Mouse (Mus musculus) G1E (cell line): ENCODE results near the gene Fam25c. TPM values are rescaled to one million over a fixed set of nuclear protein-coding genes. Genes with fewer than 3 reads are reported as not detected.

ENCODE experiments used
- ATAC-seq: 2 replicates; pipeline ENCODE4 v1.8.0; 2016; ENCODE audit warnings: mild to moderate bottlenecking; ENCODE audit not compliant: insufficient number of reproducible peaks, poor library complexity, low FRiP score, severe bottlenecking; ENCODE audit errors: extremely low read depth
- DNase-seq: peaks from one replicate; pipeline ENCODE4 v3.0.0; 2012; ENCODE audit warnings: low spot score
- H3K27me3 ChIP-seq: 2 replicates; pipeline ENCODE4 v1.6.1; 2012; ENCODE audit warnings: mild to moderate bottlenecking, low read length, inconsistent platforms; ENCODE audit not compliant: insufficient read depth
- H3K36me3 ChIP-seq: replicated peaks from 2 replicates; pipeline ENCODE3; 2012; ENCODE audit warnings: mild to moderate bottlenecking, inconsistent platforms
- H3K4me1 ChIP-seq: 2 replicates; pipeline ENCODE4 v1.6.1; 2012; ENCODE audit warnings: low read depth, low read length, inconsistent platforms, mixed read lengths; ENCODE audit not compliant: insufficient read depth
- H3K4me3 ChIP-seq: 2 replicates; pipeline ENCODE4 v1.5.1; 2012; ENCODE audit warnings: low read depth, mild to moderate bottlenecking, inconsistent platforms, low read length, moderate library complexity, mixed read lengths
- H3K9me3 ChIP-seq: replicated peaks from 2 replicates; pipeline ENCODE4 v1.6.1; 2012; ENCODE audit warnings: inconsistent platforms
- CTCF ChIP-seq: IDR thresholded peaks from 2 replicates; pipeline ENCODE4 v1.5.1; 2012; ENCODE audit warnings: low read depth, low read length, inconsistent platforms, mixed read lengths
- GATA1 ChIP-seq: IDR thresholded peaks from 2 replicates; pipeline ENCODE4 v1.6.1; 2012; ENCODE audit warnings: borderline replicate concordance, low read length, inconsistent platforms, mixed read lengths
- GATA2 ChIP-seq: IDR thresholded peaks from 2 replicates; pipeline ENCODE4 v1.6.1; 2012; ENCODE audit warnings: low read depth, low read length, inconsistent platforms, borderline replicate concordance
- POLR2AphosphoS5 ChIP-seq: IDR thresholded peaks from 2 replicates; pipeline ENCODE4 v1.6.1; 2012; ENCODE audit warnings: low read depth, low read length, inconsistent platforms; ENCODE audit not compliant: insufficient replicate concordance
- TAL1 ChIP-seq: conservative IDR thresholded peaks from 2 replicates; pipeline ENCODE4 v1.6.1; 2012; ENCODE audit warnings: low read depth, low read length, inconsistent platforms, mixed read lengths
- polyA plus RNA-seq: library from polyadenylated mRNA; stranded (reverse); fragments of >175 nt; gene quantifications from 2 replicates; pipeline ENCODE4 v1.2.3, GENCODE M21; 2012
- total RNA-seq, 2 experiments: library from RNA; stranded (forward) in 1 of 2; stranded (reverse) in 1 of 2; fragments of 200-1000 nt in 1 of 2; fragments of >200 nt in 1 of 2; fragmentation: Nextera tagmentation in 1 of 2; gene quantifications; 2 replicates each; pipeline ENCODE4 v1.2.3; 2014 to 2017

Gene Fam25c
- total and polyA plus RNA-seq, 3 experiments: not detected

DNA sequence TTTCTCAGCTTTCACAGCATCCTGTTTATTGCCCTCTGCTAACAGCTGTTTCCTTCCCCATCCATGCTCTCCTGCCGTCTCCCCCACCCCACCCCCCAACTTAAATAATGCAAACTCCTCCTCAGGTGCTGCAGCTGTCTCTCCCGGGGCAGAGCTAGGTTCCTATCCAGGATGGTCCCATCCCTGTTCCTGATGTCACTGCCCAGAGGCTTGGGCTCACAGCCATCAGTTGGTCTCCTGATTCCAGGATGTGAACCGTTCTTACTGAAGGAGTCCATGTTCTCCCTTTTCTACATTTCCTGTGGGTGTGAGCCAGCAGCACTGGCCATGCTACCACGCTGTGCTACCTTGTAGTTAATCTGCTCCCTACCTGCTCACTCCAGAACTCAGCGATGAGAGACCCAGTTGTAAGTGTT lies 52.0 kb downstream of the Fam25c start:
- TF ChIP-seq GATA2 (no peak), POLR2AphosphoS5 (no peak), CTCF (no peak), GATA1 (no peak), TAL1 (no peak)
- DNase-seq (no peak), ATAC-seq (no peak)
- Histone ChIP-seq H3K9me3 (no peaks in the 10 kb centered on the region), H3K36me3 (peaks cover 48% of the 10 kb centered on the region), H3K4me3 (no peak overlapping the region), H3K4me1 (0 out of 2 replicates have a peak, but pooled peaks cover 2% of the 10 kb centered on the region), H3K27me3 (no peaks in the 10 kb centered on the region)

DNA sequence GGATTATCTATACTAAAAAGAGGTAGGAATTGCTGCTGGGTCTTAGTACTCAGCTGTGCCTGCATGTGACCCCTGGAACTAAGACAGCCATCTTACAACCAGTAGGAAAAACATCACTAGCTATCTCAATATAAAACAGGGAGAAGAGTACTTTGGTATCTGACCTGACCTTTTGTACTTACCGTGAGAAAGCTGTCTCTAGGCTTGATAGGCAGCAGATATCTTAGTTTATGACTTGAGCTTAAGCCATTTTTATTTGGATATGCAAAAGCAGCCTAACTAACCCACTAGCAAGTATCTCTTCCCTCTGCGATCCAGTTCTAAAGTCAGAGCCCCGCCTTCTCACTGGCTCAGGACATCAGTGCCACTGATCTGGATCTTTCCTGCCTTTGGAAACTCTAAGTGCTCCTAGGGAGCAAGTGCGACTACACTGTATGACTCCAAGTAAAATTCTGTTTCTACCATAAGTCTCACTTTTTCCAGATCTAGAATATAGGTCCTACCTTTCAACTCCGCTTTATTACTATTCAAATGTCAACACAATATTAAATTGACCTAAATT lies 52.5 kb downstream of the Fam25c start:
- Histone ChIP-seq H3K27me3 (no peaks in the 10 kb centered on the region), H3K36me3 (peaks cover 46% of the 10 kb centered on the region), H3K4me3 (no peak overlapping the region), H3K9me3 (no peaks in the 10 kb centered on the region), H3K4me1 (peaks cover 2% of the 10 kb centered on the region; the same call in 1 of the 2 replicates)
- ATAC-seq (no peak), DNase-seq (no peak)
- TF ChIP-seq POLR2AphosphoS5 (no peak), TAL1 (no peak), GATA1 (no peak), CTCF (no peak), GATA2 (no peak)

Other genes with a start within 250 kb of the Fam25c start
- not detected in 2 replicates for gene Npy4r, start 202.9 kb downstream of the Fam25c start, total RNA-seq (2014; fragmentation: Nextera tagmentation)
- 0.06 and 0.11 TPM in 2 replicates for gene Npy4r, start 202.9 kb downstream of the Fam25c start, total RNA-seq (2017)
- not detected in 2 replicates for gene Npy4r, start 202.9 kb downstream of the Fam25c start, polyA plus RNA-seq
- not detected in 2 replicates for gene Gprin2, start 153.8 kb downstream of the Fam25c start, total RNA-seq (2014; fragmentation: Nextera tagmentation)
- under 0.01 and 0.05 TPM in 2 replicates for gene Gprin2, start 153.8 kb downstream of the Fam25c start, total RNA-seq (2017)
- gene Gprin2, start 153.8 kb downstream of the Fam25c start, polyA plus RNA-seq: not detected in 2 replicates
- not detected in 2 replicates for gene Syt15, start 135.8 kb downstream of the Fam25c start, total RNA-seq (2014; fragmentation: Nextera tagmentation)
- gene Syt15, start 135.8 kb downstream of the Fam25c start, total RNA-seq (2017): 0.11 TPM in 1 of 2 replicates, not detected in the other
- gene Syt15, start 135.8 kb downstream of the Fam25c start, polyA plus RNA-seq: not detected in 2 replicates
- 21.1 and 24.2 TPM in 2 replicates for gene Shld2, start 44.9 kb downstream of the Fam25c start, total RNA-seq (2014; fragmentation: Nextera tagmentation)
- gene Shld2, start 44.9 kb downstream of the Fam25c start, total RNA-seq (2017): 14.6 and 14.8 TPM in 2 replicates
- 6.2 and 7.9 TPM in 2 replicates for gene Shld2, start 44.9 kb downstream of the Fam25c start, polyA plus RNA-seq
- 92.0 and 118 TPM in 2 replicates for gene Glud1, start 44.7 kb downstream of the Fam25c start, total RNA-seq (2014; fragmentation: Nextera tagmentation)
- gene Glud1, start 44.7 kb downstream of the Fam25c start, total RNA-seq (2017): 83.9 and 109 TPM in 2 replicates
- gene Glud1, start 44.7 kb downstream of the Fam25c start, polyA plus RNA-seq: 45.9 and 61.4 TPM in 2 replicates
- not detected in 2 replicates for gene Sncg, start 19.4 kb upstream of the Fam25c start, total RNA-seq (2014; fragmentation: Nextera tagmentation)
- 0.23 and 0.27 TPM in 2 replicates for gene Sncg, start 19.4 kb upstream of the Fam25c start, total RNA-seq (2017)
- gene Sncg, start 19.4 kb upstream of the Fam25c start, polyA plus RNA-seq: not detected in 2 replicates
- not detected in 2 replicates for gene Mmrn2, start 20.0 kb upstream of the Fam25c start, total RNA-seq (2014; fragmentation: Nextera tagmentation)
- 0.11 and 0.12 TPM in 2 replicates for gene Mmrn2, start 20.0 kb upstream of the Fam25c start, total RNA-seq (2017)
- 0.01 TPM in 2 replicates for gene Mmrn2, start 20.0 kb upstream of the Fam25c start, polyA plus RNA-seq
- gene Bmpr1a, start 147.9 kb upstream of the Fam25c start, total RNA-seq (2014; fragmentation: Nextera tagmentation): not detected in 2 replicates
- 0.06 and 0.11 TPM in 2 replicates for gene Bmpr1a, start 147.9 kb upstream of the Fam25c start, total RNA-seq (2017)
- not detected in 2 replicates for gene Bmpr1a, start 147.9 kb upstream of the Fam25c start, polyA plus RNA-seq
- not detected in 2 replicates for gene 9230112D13Rik, start 167.4 kb upstream of the Fam25c start, total RNA-seq (2014; fragmentation: Nextera tagmentation)
- gene 9230112D13Rik, start 167.4 kb upstream of the Fam25c start, total RNA-seq (2017): not detected in 2 replicates
- gene 9230112D13Rik, start 167.4 kb upstream of the Fam25c start, polyA plus RNA-seq: not detected in 2 replicates
- gene Ldb3, start 233.2 kb upstream of the Fam25c start, total RNA-seq (2014; fragmentation: Nextera tagmentation): not detected in 2 replicates
- 0.05 TPM in 1 of 2 replicates, not detected in the other for gene Ldb3, start 233.2 kb upstream of the Fam25c start, total RNA-seq (2017)
- not detected in 2 replicates for gene Ldb3, start 233.2 kb upstream of the Fam25c start, polyA plus RNA-seq
- not detected in 2 replicates for gene Opn4, start 244.7 kb upstream of the Fam25c start, total RNA-seq (2014; fragmentation: Nextera tagmentation)
- gene Opn4, start 244.7 kb upstream of the Fam25c start, total RNA-seq (2017): 0.05 TPM in 1 of 2 replicates, not detected in the other
- not detected in 2 replicates for gene Opn4, start 244.7 kb upstream of the Fam25c start, polyA plus RNA-seq